Mouse (Mus musculus) MEL (cell line): ENCODE results near the gene Gm20422.

Experiments
- CHD1 ChIP-seq: IDR thresholded peaks from 2 replicates; pipeline ENCODE4 v1.6.1; 2012; ENCODE audit warnings: low read depth, mild to moderate bottlenecking, inconsistent platforms, low read length, improper control_type of control experiment
- CTCF ChIP-seq, 3 experiments: IDR thresholded peaks in 2 of 3; conservative IDR thresholded peaks in 1 of 3; 2 replicates each; pipeline ENCODE4 v1.5.1; 2011 to 2012; ENCODE audit warnings: low read length in 3 of 3, low read depth in 2 of 3, mild to moderate bottlenecking in 2 of 3, improper control_type of control experiment in 1 of 3, inconsistent platforms in 1 of 3, mixed read lengths in 1 of 3, moderate library complexity in 1 of 3; ENCODE audit not compliant: control insufficient read depth in 1 of 3, insufficient read depth in 1 of 3, poor library complexity in 1 of 3, severe bottlenecking in 1 of 3
- EP300 ChIP-seq, 2 experiments: IDR thresholded peaks; 2 replicates each; pipeline ENCODE4 v1.6.1; 2011; ENCODE audit warnings: improper control_type of control experiment in 2 of 2, low read length in 2 of 2, low read depth in 1 of 2, mild to moderate bottlenecking in 1 of 2
- MEF2A ChIP-seq: IDR thresholded peaks from 2 replicates; pipeline ENCODE4 v1.6.1; 2014; ENCODE audit warnings: low read depth, mild to moderate bottlenecking, inconsistent platforms, low read length, improper control_type of control experiment; ENCODE audit not compliant: poor library complexity, insufficient replicate concordance, severe bottlenecking; ENCODE audit errors: extremely low read depth
- MYC ChIP-seq: IDR thresholded peaks from 2 replicates; pipeline ENCODE4 v1.6.1; 2011; ENCODE audit warnings: low read depth, mild to moderate bottlenecking, low read length, improper control_type of control experiment, moderate library complexity
- POLR2AphosphoS5 ChIP-seq: IDR thresholded peaks from 2 replicates; pipeline ENCODE4 v1.6.1; 2012; ENCODE audit warnings: low read depth, borderline replicate concordance, mild to moderate bottlenecking, inconsistent platforms, low read length, moderate library complexity, mixed read lengths
- USF1 ChIP-seq: IDR thresholded peaks from 2 replicates; pipeline ENCODE4 v1.6.1; 2014; ENCODE audit warnings: low read depth, mild to moderate bottlenecking, inconsistent platforms, low read length, improper control_type of control experiment, moderate library complexity

GRCm38 (mm10) chr8:69815396-69815795 is 40.7 kb upstream of the Gm20422 start:
- TF ChIP-seq MEF2A (no peak), POLR2AphosphoS5 (no peak), EP300 (IDR thresholded peaks at IDR 0.05; ENCODE audit: low read depth in 1 of 2, low read length in 2 of 2) (no peak), USF1 (no peak), MYC (no peak), CTCF (IDR thresholded peaks at IDR 0.05 in 2 of 3, conservative IDR thresholded peaks at IDR 0.05 in 1 of 3; ENCODE audit: control insufficient read depth in 1 of 3, insufficient read depth in 1 of 3, low read depth in 2 of 3, low read length in 3 of 3, poor library complexity in 1 of 3, severe bottlenecking in 1 of 3) (no peak), CHD1 (no peak)
